Mouse (Mus musculus): Measurements from ENCODE around the gene Hk2.

- no peak for TF ChIP-seq POLR2A (IDR thresholded peaks at IDR 0.05; ENCODE audit: insufficient read length, low read depth)
- no peak for TF ChIP-seq USF1 (IDR thresholded peaks at IDR 0.05; ENCODE audit: low read depth)
- no peak for TF ChIP-seq TCF12 (IDR thresholded peaks at IDR 0.05; ENCODE audit: insufficient read depth, poor library complexity, severe bottlenecking)
- no peak for TF ChIP-seq E2F4 (IDR thresholded peaks at IDR 0.05; ENCODE audit: insufficient read depth)
- TF ChIP-seq REST (IDR thresholded peaks at IDR 0.05; ENCODE audit: insufficient read depth, insufficient read length), result no peak
- TF ChIP-seq MAX (IDR thresholded peaks at IDR 0.05; ENCODE audit: low read depth), result no peak
- TF ChIP-seq MYOD1 (IDR thresholded peaks at IDR 0.05; ENCODE audit: control insufficient read depth in 1 of 3, insufficient read length in 2 of 3, low read depth in 2 of 3), result no peak
- no peak for TF ChIP-seq MYOG (IDR thresholded peaks at IDR 0.05; ENCODE audit: control insufficient read depth in 1 of 3, insufficient read depth in 1 of 3, insufficient read length in 2 of 3, low read depth in 2 of 3)
These were observed 33.3 kb downstream of the Hk2 start for GRCm38 (mm10) chr6:82740868-82741517.

Measured in myocyte (in vitro differentiated cells).